Mouse (Mus musculus) CD4-positive, CD25-positive, alpha-beta regulatory T cell, adult 2 months (primary cell): ENCODE data around the gene Slc35f5.
"Not testable (repeated sequence)": the region's sequence is repeated elsewhere in the genome, so short reads cannot be mapped to it uniquely, and the experiment has no call there.

Experiments
- DNase-seq: peaks from one replicate; pipeline ENCODE4 v3.0.0-alpha.2; 2012; ENCODE audit warnings: low read depth, low spot score

Gene Slc35f5

GRCm38 (mm10) chr1:125560259-125561192, at the start of gene Slc35f5:
Slc35f5 (plus strand) TSS chr1:125560595.
- DNase-seq: peak; percentile 76

- no peak for DNase-seq
Observed at GRCm38 (mm10) chr1:125514706-125515105, 45.7 kb upstream of the Slc35f5 start.

- DNase-seq: peak; percentile 10
Observed at GRCm38 (mm10) chr1:125516910-125517659, 43.3 kb upstream of the Slc35f5 start.

GRCm38 (mm10) chr1:125519107-125519611, 41.2 kb upstream of the Slc35f5 start:
- DNase-seq: peak; percentile 50

- DNase-seq: no peak
Observed at GRCm38 (mm10) chr1:125525965-125526665, 34.3 kb upstream of the Slc35f5 start.

GRCm38 (mm10) chr1:125526666-125527004, 33.8 kb upstream of the Slc35f5 start:
- DNase-seq: no peak

GRCm38 (mm10) chr1:125527364-125527763, 33.0 kb upstream of the Slc35f5 start:
- DNase-seq: no peak

- DNase-seq: not testable (repeated sequence)
Observed at GRCm38 (mm10) chr1:125533180-125533912, 27.0 kb upstream of the Slc35f5 start.

- no peak for DNase-seq
Observed at GRCm38 (mm10) chr1:125537131-125537530, 23.3 kb upstream of the Slc35f5 start.

GRCm38 (mm10) chr1:125537776-125538175, 22.6 kb upstream of the Slc35f5 start:
- DNase-seq: no peak

GRCm38 (mm10) chr1:125539312-125539711, 21.1 kb upstream of the Slc35f5 start:
- DNase-seq: no peak

- DNase-seq: no peak
Observed at GRCm38 (mm10) chr1:125542008-125542999, 18.1 kb upstream of the Slc35f5 start.

GRCm38 (mm10) chr1:125549872-125550271, 10.5 kb upstream of the Slc35f5 start:
- no peak for DNase-seq

- no peak for DNase-seq
Observed at GRCm38 (mm10) chr1:125550359-125550758, 10.0 kb upstream of the Slc35f5 start.

GRCm38 (mm10) chr1:125551564-125551963, 8.8 kb upstream of the Slc35f5 start:
- no peak for DNase-seq

GRCm38 (mm10) chr1:125559261-125559660, 1.1 kb upstream of the Slc35f5 start:
- no peak for DNase-seq

- DNase-seq: no peak
Observed at GRCm38 (mm10) chr1:125559721-125560120, 674 bp upstream of the Slc35f5 start.

GRCm38 (mm10) chr1:125561206-125561605, 811 bp downstream of the Slc35f5 start:
- DNase-seq: no peak

- DNase-seq: no peak
Observed at GRCm38 (mm10) chr1:125561841-125562240, 1.4 kb downstream of the Slc35f5 start.

GRCm38 (mm10) chr1:125568126-125568525, 7.7 kb downstream of the Slc35f5 start:
- no peak for DNase-seq
